Mouse (Mus musculus) urinary bladder, postnatal 25 days (tissue): Measurements from ENCODE around the gene Stat5a.

Experiments
- DNase-seq: peaks from one replicate; pipeline ENCODE4 v3.0.0; 2022; ENCODE audit warnings: low spot score

The Stat5a gene

DNA sequence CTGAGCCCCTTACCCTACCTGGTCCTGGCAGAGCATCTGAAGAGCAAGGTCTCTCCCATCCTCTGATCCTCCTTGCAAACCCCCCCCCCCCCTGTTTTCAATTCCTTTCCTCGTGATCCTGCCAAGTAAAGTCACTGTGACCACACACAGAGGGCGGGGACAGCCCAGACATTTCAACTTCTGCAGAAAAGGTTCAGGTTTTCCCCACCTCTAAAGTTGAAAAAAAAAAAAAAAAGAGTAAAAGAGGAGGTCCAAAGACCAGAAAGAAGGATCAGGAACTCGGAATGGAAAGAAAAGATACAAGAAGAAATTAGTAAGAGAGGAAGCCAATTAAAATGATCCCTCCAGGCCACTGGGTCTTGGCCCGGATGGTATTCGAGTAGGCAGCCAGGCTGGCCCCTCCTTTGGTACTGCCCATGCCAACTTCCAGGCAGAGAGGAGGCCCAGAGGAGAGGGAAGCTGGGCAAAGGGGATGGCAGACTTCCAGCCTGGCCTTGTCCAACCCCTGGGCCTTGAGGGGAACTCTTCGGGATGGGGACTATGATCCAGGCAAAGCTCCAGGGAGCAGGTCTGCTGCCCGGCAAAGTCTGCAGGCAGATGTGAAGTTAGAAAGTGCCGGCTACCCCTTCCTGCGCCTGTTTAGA lies at the start of gene Stat5a:
Gene Stat5a (plus strand): TSS at position 417 of the 644 bp plus-strand sequence.
- DNase-seq, result peak; percentile 33

GRCm38 (mm10) chr11:100810516-100810915 lies 48.6 kb upstream of the Stat5a start:
- DNase-seq, result no peak

- no peak for DNase-seq
These were observed 48.0 kb upstream of the Stat5a start for GRCm38 (mm10) chr11:100811132-100811531.

DNA sequence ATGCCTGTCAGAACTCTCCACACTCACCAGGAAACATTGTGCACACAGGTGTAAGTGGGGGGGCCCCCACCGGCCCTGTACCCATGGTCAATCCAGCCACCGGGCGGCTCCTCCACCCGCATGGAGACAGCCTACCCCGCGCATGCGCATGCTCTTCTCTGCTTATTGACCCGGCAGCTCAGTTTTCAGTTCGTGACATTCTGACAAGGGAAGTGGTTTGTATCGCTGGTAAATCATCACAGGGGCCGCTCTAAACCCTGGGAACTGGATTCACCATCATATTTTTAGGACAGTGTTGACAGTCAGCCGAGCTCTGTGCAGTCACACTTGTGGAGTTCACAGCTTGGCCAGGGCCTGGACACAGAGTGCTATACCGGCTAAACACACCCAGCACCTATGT lies 44.7 kb upstream of the Stat5a start:
- DNase-seq, result peak; percentile 66

DNA sequence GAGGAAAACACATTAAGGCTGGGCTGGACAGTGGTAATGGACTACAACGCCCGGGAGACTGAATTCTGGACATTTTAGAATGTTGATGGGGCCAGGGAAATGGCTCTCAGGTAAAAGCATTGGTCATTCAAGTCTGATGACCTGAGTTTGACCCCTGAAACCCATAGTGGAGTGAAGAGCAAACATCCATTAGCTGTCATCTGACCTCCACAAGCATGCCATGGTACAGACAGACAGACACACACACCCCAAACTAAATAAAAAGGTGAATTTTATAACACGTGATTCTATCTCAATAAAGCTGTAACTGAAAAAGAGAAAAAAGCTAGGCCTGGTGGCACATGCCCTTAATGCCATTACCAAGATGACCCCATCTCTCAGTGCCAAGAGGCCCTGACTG lies 42.8 kb upstream of the Stat5a start:
- DNase-seq, result no peak

GRCm38 (mm10) chr11:100816801-100817200 lies 42.4 kb upstream of the Stat5a start:
- no peak for DNase-seq

- DNase-seq, result no peak
These were observed 41.8 kb upstream of the Stat5a start for GRCm38 (mm10) chr11:100817311-100817710.

DNA sequence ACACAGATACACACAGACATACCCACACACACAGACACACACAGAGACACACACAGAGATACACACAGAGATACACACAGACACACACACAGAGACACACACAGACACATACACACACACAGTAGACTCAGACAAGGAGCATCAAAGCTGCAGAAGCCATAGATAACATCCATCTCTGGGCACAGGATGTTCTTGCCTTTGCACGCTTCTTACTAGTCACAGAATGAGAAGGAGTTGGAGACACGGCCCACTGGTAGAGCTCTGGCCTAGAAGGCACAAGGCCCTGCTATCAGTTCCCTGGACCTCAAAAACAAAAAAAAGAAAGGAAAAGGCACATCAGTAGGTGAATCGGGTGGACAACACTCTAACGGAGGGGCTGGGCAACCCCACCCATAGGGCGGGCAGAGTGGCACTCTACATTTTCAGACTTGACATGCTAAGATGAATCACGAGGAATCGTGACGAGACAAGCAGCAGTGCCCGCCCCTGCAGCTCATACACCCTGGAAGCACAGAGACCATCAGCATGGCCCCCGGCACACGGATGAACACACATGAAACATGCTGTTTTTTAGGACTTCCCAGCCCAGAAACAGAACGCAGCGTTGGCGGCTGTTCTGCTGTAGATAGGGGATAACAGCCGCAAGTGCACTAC lies 40.7 kb upstream of the Stat5a start:
- DNase-seq, result no peak

- DNase-seq, result no peak
These were observed 40.1 kb upstream of the Stat5a start for GRCm38 (mm10) chr11:100819048-100819447.

DNA sequence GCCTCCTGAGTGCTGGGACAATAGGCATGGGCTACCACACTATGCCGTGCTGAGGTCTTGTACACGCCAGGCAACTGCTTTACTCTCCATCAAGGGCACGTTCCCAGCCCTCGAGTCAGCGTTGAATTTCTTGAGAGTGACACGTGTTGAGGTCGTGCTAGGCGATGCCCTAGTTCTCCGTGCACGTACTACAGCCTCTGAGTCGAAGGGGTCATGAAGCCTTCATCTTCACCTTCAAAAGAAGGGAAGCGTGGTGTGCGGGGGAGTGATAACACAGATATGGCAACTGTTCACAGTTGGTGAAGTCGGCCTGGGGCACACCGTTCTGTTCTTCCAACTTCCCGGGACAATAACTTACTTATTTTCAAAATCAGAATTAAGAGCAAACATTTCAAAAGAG lies 39.5 kb upstream of the Stat5a start:
- DNase-seq, result no peak

GRCm38 (mm10) chr11:100820047-100820446 lies 39.1 kb upstream of the Stat5a start:
- no peak for DNase-seq

GRCm38 (mm10) chr11:100821605-100822220 lies 37.4 kb upstream of the Stat5a start:
- no peak for DNase-seq

DNA sequence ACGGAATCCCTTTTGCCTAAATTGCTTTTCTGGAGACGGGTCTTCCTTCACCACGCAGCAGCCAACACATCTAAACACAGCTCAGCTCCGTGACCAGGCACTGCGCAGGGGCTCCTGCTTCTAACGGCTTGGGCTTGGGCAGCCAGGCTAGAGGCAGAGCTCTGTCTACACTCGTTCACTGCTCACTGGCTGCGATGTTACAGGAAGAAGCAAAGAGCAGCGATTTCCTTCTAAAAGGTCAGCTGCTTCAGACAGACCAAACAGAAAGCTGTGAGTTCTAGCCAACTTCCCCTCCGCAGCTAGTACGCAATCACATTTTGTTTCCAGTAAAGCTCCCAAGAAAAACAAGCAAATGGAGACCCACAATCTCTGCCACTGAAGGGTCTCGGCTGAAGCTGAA lies 36.8 kb upstream of the Stat5a start:
- DNase-seq, result no peak

DNA sequence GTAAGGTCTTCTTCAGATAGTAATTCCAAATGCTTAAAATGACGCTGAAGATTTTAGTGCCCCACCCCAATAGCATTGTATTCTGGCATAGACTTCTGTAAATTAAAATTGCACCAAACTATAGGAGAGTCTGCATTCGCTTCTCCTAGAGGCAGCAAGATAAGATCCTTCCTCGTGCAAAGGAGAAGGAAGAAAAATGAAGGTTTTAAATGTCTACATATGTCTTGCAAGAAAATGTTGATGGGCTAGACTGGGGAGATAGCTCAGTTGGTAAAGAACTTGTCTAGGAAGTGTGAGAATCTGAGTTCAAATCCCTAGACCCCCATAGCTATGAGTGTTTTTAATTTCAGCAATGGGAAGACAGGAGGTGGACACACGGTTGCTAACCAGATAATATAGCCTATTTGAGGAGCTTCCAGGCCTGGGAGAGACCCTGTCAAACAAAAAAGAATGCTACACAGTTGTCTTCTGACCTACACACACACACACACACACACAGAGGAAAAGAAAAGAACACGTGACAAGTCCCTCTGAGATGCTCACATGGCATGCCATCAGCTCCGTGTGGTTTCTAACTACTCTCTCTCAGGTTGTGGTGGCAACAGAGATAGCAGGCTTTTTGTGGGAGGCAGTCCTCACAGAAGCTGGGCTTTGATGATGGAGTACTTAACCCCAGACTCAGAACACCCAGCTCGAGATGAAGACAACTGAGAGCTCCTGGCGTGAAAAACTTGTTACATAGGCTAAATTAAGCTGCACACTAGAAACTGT lies 35.4 kb upstream of the Stat5a start:
- no peak for DNase-seq

DNA sequence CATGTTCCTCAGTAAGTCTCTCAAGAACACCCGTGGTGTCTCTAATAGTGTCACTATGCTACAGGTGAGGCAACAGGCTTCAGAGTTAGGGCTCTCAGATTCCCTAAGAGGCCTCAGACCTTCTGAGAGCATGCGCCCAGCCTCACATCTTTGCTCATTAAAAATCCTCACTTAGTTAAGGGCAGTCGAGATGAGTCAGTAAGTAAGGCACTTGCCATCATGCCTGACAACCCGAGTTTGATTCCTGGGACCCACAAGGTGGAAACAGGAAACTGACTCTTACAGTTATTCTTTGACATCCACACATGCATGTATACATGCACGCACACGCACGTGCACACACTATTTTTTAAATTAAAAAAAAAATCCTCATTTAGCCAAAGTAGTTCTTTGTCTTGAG lies 34.7 kb upstream of the Stat5a start:
- DNase-seq, result no peak

DNA sequence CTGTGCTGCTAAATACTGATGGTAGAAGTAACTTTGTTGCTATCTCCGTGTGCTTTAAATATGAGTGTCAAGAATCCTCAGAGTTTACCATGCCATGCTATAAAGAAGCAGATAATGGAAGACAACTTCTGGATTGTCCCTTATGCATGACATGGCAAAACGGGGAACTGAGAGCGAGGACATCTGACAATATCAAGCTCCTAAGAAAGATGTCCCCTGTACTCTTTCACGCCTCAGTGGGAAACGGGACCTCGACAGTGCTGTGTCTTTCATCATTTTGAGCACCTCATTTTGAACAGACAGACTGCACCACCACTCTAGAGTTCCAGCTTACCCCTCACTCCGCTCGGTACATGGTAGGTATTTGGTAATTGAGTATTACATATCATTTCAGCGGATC lies 33.7 kb upstream of the Stat5a start:
- no peak for DNase-seq

DNA sequence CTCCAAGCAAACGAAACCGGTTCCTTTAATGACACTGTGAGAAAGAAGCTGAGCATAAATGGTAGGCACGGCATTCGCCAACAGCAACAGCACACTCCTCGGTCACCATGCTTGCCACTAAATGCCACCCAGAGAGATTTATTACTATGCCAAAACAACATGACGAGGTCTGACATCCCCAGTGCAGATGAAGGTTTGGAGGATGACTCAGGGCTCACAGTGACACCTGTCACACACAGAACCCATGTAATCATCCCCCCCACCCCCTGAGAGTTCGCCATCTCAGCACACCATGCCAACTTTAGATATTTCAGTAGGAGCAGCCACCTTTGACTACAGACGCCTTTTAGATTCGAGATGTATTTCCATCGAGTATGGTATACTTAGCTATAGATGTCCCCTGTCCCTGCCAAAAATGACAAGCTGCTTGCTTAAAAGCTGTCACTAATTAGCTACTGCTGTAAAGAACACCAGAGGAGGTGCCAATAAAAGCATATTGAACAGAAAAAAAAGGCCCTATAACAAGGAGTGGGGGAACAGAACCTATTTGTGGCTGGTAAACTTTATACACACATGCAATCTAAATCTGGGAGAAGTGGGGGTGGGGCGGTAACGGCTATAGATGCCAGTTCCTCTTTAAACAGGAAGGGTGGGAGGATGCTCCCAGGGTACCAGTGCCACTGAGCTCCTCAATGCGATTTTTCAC lies 32.8 kb upstream of the Stat5a start:
- DNase-seq, result no peak

- DNase-seq, result no peak
These were observed 30.4 kb upstream of the Stat5a start for GRCm38 (mm10) chr11:100828676-100829151.

- no peak for DNase-seq
These were observed 29.5 kb upstream of the Stat5a start for GRCm38 (mm10) chr11:100829691-100830090.

DNA sequence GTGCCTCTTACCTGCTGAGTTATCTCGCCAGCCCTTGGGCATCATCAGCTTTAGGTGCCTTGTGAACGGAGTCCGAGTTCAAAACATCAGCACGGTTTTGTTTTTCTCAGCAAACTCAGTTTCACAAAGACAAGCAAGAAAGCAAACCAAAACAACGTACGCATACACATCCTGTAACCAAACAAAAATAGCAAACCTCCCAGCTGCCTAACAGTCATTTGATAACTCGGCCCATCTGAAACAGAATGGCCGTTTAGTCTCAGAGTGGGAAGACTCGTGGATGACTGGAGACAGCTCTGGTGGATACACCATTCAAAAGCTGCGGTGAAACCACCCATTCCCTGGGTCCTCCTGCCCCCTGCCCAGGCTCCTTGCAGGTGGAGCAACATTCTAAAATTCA lies 27.8 kb upstream of the Stat5a start:
- DNase-seq, result no peak

DNA sequence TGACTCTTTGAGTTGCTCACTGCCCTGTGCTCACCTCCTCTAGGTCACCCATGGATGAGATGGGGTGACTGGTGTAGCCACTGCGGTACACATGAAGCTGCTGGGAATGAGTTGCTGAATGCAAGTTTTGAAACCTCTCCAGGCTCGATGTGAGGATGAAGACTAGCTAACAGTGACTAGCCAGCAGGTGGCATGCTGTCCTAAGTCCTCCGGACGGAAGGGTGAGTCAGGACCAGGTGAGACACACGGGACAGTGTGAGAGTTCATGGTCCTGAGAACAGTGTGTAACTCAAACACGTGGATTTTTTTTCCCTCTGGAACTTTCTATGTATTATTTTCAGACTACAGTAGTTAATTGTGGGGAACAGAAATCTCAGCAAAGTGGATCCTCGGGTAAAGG lies 25.7 kb upstream of the Stat5a start:
- no peak for DNase-seq
